Comparison of ENCODE assay signal across 18 mouse cellular contexts in genomic region chr3:67471408-67472127, GRCm38 (mm10). TPM values are rescaled to one million over a fixed set of nuclear protein-coding genes. Genes with fewer than 3 reads are reported as not detected.
DNase-seq lines count a peak whose midpoint lies in the region; ATAC-seq lines count a peak whose summit lies in the region.
"Had no signal": no experiment of that assay in that cellular context is flagged by ENCODE, and none has a peak within 500 bp of the region (broad histone marks: within the 10 kb centered on the region; RNA-seq: fewer than 3 reads in every experiment).

No protein-coding gene starts in this region.

- H3K27ac ChIP-seq in liver, embryonic 16.5 days (ENCODE audit: low read length), result no peak overlapping the region
- H3K27ac ChIP-seq: embryonic facial prominence, embryonic 15.5 days; forebrain, embryonic 12.5 days; hindbrain, embryonic 15.5 days; limb, embryonic 12.5 days had no signal

- no peaks in the 10 kb centered on the region for H3K27me3 ChIP-seq in liver, embryonic 16.5 days (ENCODE audit: control insufficient read depth, insufficient read depth, low read depth, low read length)
- H3K27me3 ChIP-seq: embryonic facial prominence, embryonic 15.5 days; forebrain, embryonic 12.5 days; hindbrain, embryonic 15.5 days; limb, embryonic 12.5 days had no signal

- DNase-seq in MEL-GATA-1-ER (ENCODE audit: extremely low read depth, low read depth), result peak; percentile 47
- DNase-seq in spleen, postnatal 10 days (ENCODE audit: low spot score in 2 of 2), result no peak
- no peak for DNase-seq in neural tube, embryonic 10.5 days (ENCODE audit: extremely low spot score, low spot score)
- no peak for DNase-seq in right cerebral cortex, postnatal 4 days
- DNase-seq: adrenal gland, postnatal 25 days; cerebellum, adult 8-10 months; gastrocnemius, postnatal 25 days; heart, postnatal 14 days; kidney, adult 2 months; kidney, postnatal 14 days had no signal

- no peak overlapping the region for H3K4me2 ChIP-seq in liver, embryonic 16.5 days (ENCODE audit: low read depth, low read length)
- H3K4me2 ChIP-seq: embryonic facial prominence, embryonic 15.5 days; forebrain, embryonic 12.5 days; hindbrain, embryonic 15.5 days; limb, embryonic 12.5 days had no signal

- no peaks in the 10 kb centered on the region for H3K9me3 ChIP-seq in liver, embryonic 16.5 days (replicated peaks; ENCODE audit: control insufficient read depth, low read length)
- H3K9me3 ChIP-seq: embryonic facial prominence, embryonic 15.5 days; forebrain, embryonic 12.5 days; hindbrain, embryonic 15.5 days; limb, embryonic 12.5 days had no signal

- H3K4me1 ChIP-seq in liver, embryonic 16.5 days (ENCODE audit: control insufficient read depth, low read depth, low read length), result peaks cover 3% of the 10 kb centered on the region; the same call in 1 of the 2 replicates
- H3K4me1 ChIP-seq: embryonic facial prominence, embryonic 15.5 days; forebrain, embryonic 12.5 days; hindbrain, embryonic 15.5 days; limb, embryonic 12.5 days had no signal

- no peak overlapping the region for H3K4me3 ChIP-seq in liver, embryonic 16.5 days (ENCODE audit: low read depth, low read length)
- H3K4me3 ChIP-seq: embryonic facial prominence, embryonic 15.5 days; forebrain, embryonic 12.5 days; hindbrain, embryonic 15.5 days; limb, embryonic 12.5 days had no signal

- ATAC-seq in granulocyte monocyte progenitor cell, adult 5-6 weeks (replicated peaks; ENCODE audit: poor library complexity, severe bottlenecking), result peak; percentile 27; the same call in 1 of the 2 replicates
- ATAC-seq in liver, embryonic 16.5 days (ENCODE audit: low read depth), result peak; percentile 74
- ATAC-seq in inflammation-experienced regulatory T-cells, adult 6 months, result no peak
- ATAC-seq: CD4-positive, CD25-positive, alpha-beta regulatory T cell, adult 4 months had no signal

- no peak overlapping the region for H3K9ac ChIP-seq in liver, embryonic 16.5 days (ENCODE audit: low read depth, low read length)
- H3K9ac ChIP-seq: embryonic facial prominence, embryonic 15.5 days; forebrain, embryonic 12.5 days; hindbrain, embryonic 15.5 days; limb, embryonic 12.5 days had no signal

- H3K36me3 ChIP-seq in liver, embryonic 16.5 days (ENCODE audit: control insufficient read depth, insufficient read depth), result peaks cover 2% of the 10 kb centered on the region; the same call in 1 of the 2 replicates

- WGBS in liver, embryonic 16.5 days (ENCODE audit: insufficient replicate concordance), result 47% methylated on average over 4 of the region's 4 CpGs

RNA-seq across cellular contexts. Expression of gene Lxn, which starts 7.8 kb away (rescaled TPM):
- 37.1 and 43.1 TPM in 2 replicates for total RNA-seq in granulocyte monocyte progenitor cell, adult 5-6 weeks (2014; fragmentation: Nextera tagmentation)
- total RNA-seq in granulocyte monocyte progenitor cell, adult 5-6 weeks (2017), result 15.1 and 22.8 TPM in 2 replicates
- polyA plus RNA-seq in liver, embryonic 16.5 days (2015; fragmentation: Nextera tagmentation; extraction: Ambion mirVana), result 9.9 and 11.3 TPM in 2 replicates
- 100 to 1,000 TPM in 1 of 3 experiments, 10 to 100 TPM in 2; 63.2 to 167 (median 73.1) TPM for polyA plus RNA-seq in inflammation-experienced regulatory T-cells, adult 6 months (2017; shearing (Covaris generic))

RNA-seq across cellular contexts. Expression of gene Gfm1, which starts 41.7 kb away (rescaled TPM):
- total RNA-seq in granulocyte monocyte progenitor cell, adult 5-6 weeks (2014; fragmentation: Nextera tagmentation), result 34.3 and 44.6 TPM in 2 replicates
- 59.4 and 108 TPM in 2 replicates for total RNA-seq in granulocyte monocyte progenitor cell, adult 5-6 weeks (2017)
- 27.2 and 29.3 TPM in 2 replicates for polyA plus RNA-seq in liver, embryonic 16.5 days (2015; fragmentation: Nextera tagmentation; extraction: Ambion mirVana)
- 10 to 100 TPM; 30.4 to 39.0 (median 36.3) TPM for polyA plus RNA-seq in inflammation-experienced regulatory T-cells, adult 6 months (2017; shearing (Covaris generic))

RNA-seq across cellular contexts. Expression of gene Rarres1, which starts 43.8 kb away (rescaled TPM):
- not detected in 2 replicates for total RNA-seq in granulocyte monocyte progenitor cell, adult 5-6 weeks (2014; fragmentation: Nextera tagmentation)
- 0.15 and 0.26 TPM in 2 replicates for total RNA-seq in granulocyte monocyte progenitor cell, adult 5-6 weeks (2017)
- 3.7 and 4.3 TPM in 2 replicates for polyA plus RNA-seq in liver, embryonic 16.5 days (2015; fragmentation: Nextera tagmentation; extraction: Ambion mirVana)
- not detected for polyA plus RNA-seq in inflammation-experienced regulatory T-cells, adult 6 months (2017; shearing (Covaris generic))
- polyA plus RNA-seq: CD4-positive, CD25-positive, alpha-beta regulatory T cell, adult 4 months had no signal
